Mouse (Mus musculus) embryonic facial prominence, embryonic 12.5 days (tissue): Measurements from ENCODE around the gene Gamt. TPM values are rescaled to one million over a fixed set of nuclear protein-coding genes. Genes with fewer than 3 reads are reported as not detected.
"Not testable (repeated sequence)": the region's sequence is repeated elsewhere in the genome, so short reads cannot be mapped to it uniquely, and the experiment has no call there.

ENCODE experiments used
- ATAC-seq: fragments of 200-750 bp; cut with Nextera tagmentation; 2 replicates; pipeline ENCODE4 v1.8.0; 2017; ENCODE audit not compliant: insufficient number of reproducible peaks, insufficient read depth, low FRiP score, low TSS enrichment
- H3K27ac ChIP-seq: fragments of 300-500 bp; sonication (generic); 2 replicates; pipeline ENCODE4 v1.5.1; 2016; ENCODE audit warnings: mild to moderate bottlenecking
- H3K27me3 ChIP-seq: fragments of 300-500 bp; sonication (generic); 2 replicates; pipeline ENCODE4 v1.6.1; 2016; ENCODE audit warnings: mild to moderate bottlenecking, moderate library complexity
- H3K36me3 ChIP-seq: fragments of 300-500 bp; sonication (generic); 2 replicates; pipeline ENCODE4 v1.6.1; 2016; ENCODE audit warnings: mild to moderate bottlenecking
- H3K4me1 ChIP-seq: fragments of 300-500 bp; sonication (generic); 2 replicates; pipeline ENCODE4 v1.6.1; 2016
- H3K4me2 ChIP-seq: fragments of 300-500 bp; sonication (generic); replicated peaks from 2 replicates; pipeline ENCODE4 v1.6.1; 2016; ENCODE audit warnings: mild to moderate bottlenecking, moderate library complexity
- H3K4me3 ChIP-seq: fragments of 300-500 bp; sonication (generic); 2 replicates; pipeline ENCODE4 v1.5.1; 2016; ENCODE audit warnings: mild to moderate bottlenecking
- H3K9ac ChIP-seq: fragments of 300-500 bp; sonication (generic); 2 replicates; pipeline ENCODE4 v1.6.1; 2016; ENCODE audit warnings: mild to moderate bottlenecking, moderate library complexity
- H3K9me3 ChIP-seq: fragments of 300-500 bp; sonication (generic); 2 replicates; pipeline ENCODE4 v1.6.1; 2016; ENCODE audit warnings: mild to moderate bottlenecking, moderate library complexity
- WGBS: fragments of 180-500 bp; shearing (Covaris S2); methylation state at CpG from one replicate; pipeline ENCODE4 v1.1.7; 2016; 5-methylcytosine and 5-hydroxymethylcytosine counted together
- polyA plus RNA-seq: library from polyadenylated mRNA; unstranded; fragments of >200 nt; fragmentation: Nextera tagmentation; extraction: Ambion mirVana; gene quantifications from 2 replicates; pipeline ENCODE4 v1.2.1, GENCODE M21; 2016

The Gamt gene
- polyA plus RNA-seq, 1 experiment from 2014 or later: 33.8 TPM

- ATAC-seq: no peak
- Histone ChIP-seq H3K9me3 (no peaks in the 10 kb centered on the region), H3K36me3 (peaks cover 72% of the 10 kb centered on the region), H3K4me1 (peaks cover 8% of the 10 kb centered on the region; the same call in 1 of the 2 replicates), H3K27me3 (no peaks in the 10 kb centered on the region), H3K27ac (no peak overlapping the region), H3K4me2 (no peak overlapping the region), H3K9ac (no peak overlapping the region), H3K4me3 (no peak overlapping the region)
- WGBS: 88% methylated on average over 3 of the region's 3 CpGs
Observed at GRCm38 (mm10) chr10:80242607-80243006, 18.2 kb downstream of the Gamt start.

- ATAC-seq: 0 out of 2 replicates have a peak, but pooled peaks have one; percentile 8
- Histone ChIP-seq H3K27me3 (no peaks in the 10 kb centered on the region), H3K27ac (no peak overlapping the region), H3K9me3 (no peaks in the 10 kb centered on the region), H3K4me2 (no peak overlapping the region), H3K4me1 (peaks cover 8% of the 10 kb centered on the region; the same call in 1 of the 2 replicates), H3K36me3 (peaks cover 77% of the 10 kb centered on the region), H3K4me3 (no peak overlapping the region), H3K9ac (no peak overlapping the region)
- 81% methylated on average over 9 of the region's 9 CpGs for WGBS
Observed at GRCm38 (mm10) chr10:80242088-80242487, 18.7 kb downstream of the Gamt start.

GRCm38 (mm10) chr10:80239791-80240190 lies 21.0 kb downstream of the Gamt start:
- Histone ChIP-seq H3K9me3 (no peaks in the 10 kb centered on the region), H3K27ac (no peak overlapping the region), H3K27me3 (no peaks in the 10 kb centered on the region), H3K9ac (no peak overlapping the region), H3K36me3 (peaks cover 96% of the 10 kb centered on the region), H3K4me2 (no peak overlapping the region), H3K4me3 (no peak overlapping the region), H3K4me1 (no peaks in the 10 kb centered on the region)
- no peak for ATAC-seq
- 89% methylated on average over 6 of the region's 6 CpGs for WGBS

GRCm38 (mm10) chr10:80238306-80238705 lies 22.5 kb downstream of the Gamt start:
- no peak for ATAC-seq
- Histone ChIP-seq H3K9ac (no peak overlapping the region), H3K27ac (no peak overlapping the region), H3K27me3 (no peaks in the 10 kb centered on the region), H3K9me3 (no peaks in the 10 kb centered on the region), H3K4me3 (no peak overlapping the region), H3K4me2 (no peak overlapping the region), H3K36me3 (peaks cover 96% of the 10 kb centered on the region), H3K4me1 (peaks cover 1% of the 10 kb centered on the region)
- 91% methylated on average over 3 of the region's 3 CpGs for WGBS

GRCm38 (mm10) chr10:80237020-80237419 lies 23.8 kb downstream of the Gamt start:
- no peak for ATAC-seq
- no peaks in the 10 kb centered on the region for H3K27me3 ChIP-seq
- no peak overlapping the region for H3K27ac ChIP-seq
- peaks cover 96% of the 10 kb centered on the region for H3K36me3 ChIP-seq
- no peak overlapping the region for H3K9ac ChIP-seq
- H3K9me3 ChIP-seq: no peaks in the 10 kb centered on the region
- H3K4me1 ChIP-seq: peaks cover 14% of the 10 kb centered on the region
- H3K4me3 ChIP-seq: no peak overlapping the region
- no peak overlapping the region for H3K4me2 ChIP-seq
- 87% methylated on average over 4 of the region's 4 CpGs for WGBS

- Histone ChIP-seq H3K4me1 (peaks cover 14% of the 10 kb centered on the region), H3K36me3 (peaks cover 96% of the 10 kb centered on the region), H3K4me3 (no peak overlapping the region), H3K4me2 (no peak overlapping the region), H3K9me3 (no peaks in the 10 kb centered on the region), H3K9ac (no peak overlapping the region), H3K27ac (no peak overlapping the region), H3K27me3 (no peaks in the 10 kb centered on the region)
- 96% methylated on average over 13 of the region's 13 CpGs for WGBS
- ATAC-seq: no peak
Observed at GRCm38 (mm10) chr10:80236145-80236825, 24.5 kb downstream of the Gamt start.

GRCm38 (mm10) chr10:80227877-80228775 lies 32.7 kb downstream of the Gamt start:
- Histone ChIP-seq H3K36me3 (peaks cover 39% of the 10 kb centered on the region), H3K27ac (peak overlapping the region; percentile 96), H3K9me3 (no peaks in the 10 kb centered on the region), H3K27me3 (no peaks in the 10 kb centered on the region), H3K4me1 (peaks cover 46% of the 10 kb centered on the region), H3K4me2 (peak overlapping the region; percentile 83), H3K4me3 (peak overlapping the region; percentile 83), H3K9ac (peak overlapping the region; percentile 94)
- 56% methylated on average over 15 of the region's 15 CpGs for WGBS
- no peak for ATAC-seq

- H3K9ac ChIP-seq: peak overlapping the region; percentile 94
- H3K27me3 ChIP-seq: no peaks in the 10 kb centered on the region
- peak overlapping the region; percentile 83 for H3K4me2 ChIP-seq
- ATAC-seq: no peak
- no peaks in the 10 kb centered on the region for H3K9me3 ChIP-seq
- peaks cover 29% of the 10 kb centered on the region for H3K36me3 ChIP-seq
- H3K4me3 ChIP-seq: peak overlapping the region; percentile 83
- peak overlapping the region; percentile 96 for H3K27ac ChIP-seq
- WGBS: 5% methylated on average over 10 of the region's 10 CpGs
- H3K4me1 ChIP-seq: peaks cover 36% of the 10 kb centered on the region
Observed at GRCm38 (mm10) chr10:80227166-80227539, 33.7 kb downstream of the Gamt start.

GRCm38 (mm10) chr10:80226416-80227165 lies 34.2 kb downstream of the Gamt start, which contains the start of gene Mum1:
TSS of gene Mum1 (plus strand) at chr10:80226434.
- H3K27ac ChIP-seq: peak within 1 kb of the TSS; percentile 96
- under 1% methylated on average over 69 of the region's 75 CpGs for WGBS
- peaks cover 34% of the 10 kb centered on the region for H3K4me1 ChIP-seq
- peak within 1 kb of the TSS; percentile 83 for H3K4me2 ChIP-seq
- no peaks in the 10 kb centered on the region for H3K27me3 ChIP-seq
- peak within 1 kb of the TSS; percentile 94 for H3K9ac ChIP-seq
- ATAC-seq: peak; percentile 98
- peaks cover 23% of the 10 kb centered on the region for H3K36me3 ChIP-seq
- H3K9me3 ChIP-seq: no peaks in the 10 kb centered on the region
- H3K4me3 ChIP-seq: peak within 1 kb of the TSS; percentile 83

- under 1% methylated on average over 14 of the region's 14 CpGs for WGBS
- peak; percentile 0; the same call in 1 of the 2 replicates for ATAC-seq
- peak overlapping the region; percentile 83 for H3K4me3 ChIP-seq
- peak overlapping the region; percentile 36 for H3K4me2 ChIP-seq
- H3K27me3 ChIP-seq: no peaks in the 10 kb centered on the region
- peaks cover 35% of the 10 kb centered on the region for H3K4me1 ChIP-seq
- H3K36me3 ChIP-seq: peaks cover 20% of the 10 kb centered on the region
- peak overlapping the region; percentile 96 for H3K27ac ChIP-seq
- H3K9ac ChIP-seq: 0 out of 2 replicates have a peak overlapping the region, but pooled peaks have one; percentile 19
- H3K9me3 ChIP-seq: no peaks in the 10 kb centered on the region
Observed at GRCm38 (mm10) chr10:80226071-80226415, 34.8 kb downstream of the Gamt start.

- H3K27ac ChIP-seq, H3K9me3 ChIP-seq, H3K9ac ChIP-seq, H3K27me3 ChIP-seq, H3K36me3 ChIP-seq, H3K4me2 ChIP-seq, H3K4me3 ChIP-seq, ATAC-seq: not testable (repeated sequence)
- 89% methylated on average over 2 of the region's 2 CpGs for WGBS
- peaks cover 22% of the 10 kb centered on the region for H3K4me1 ChIP-seq
Observed at GRCm38 (mm10) chr10:80223137-80223536, 37.7 kb downstream of the Gamt start.
